Mouse (Mus musculus): ENCODE results near the gene Rgl3. TPM values are rescaled to one million over a fixed set of nuclear protein-coding genes. Genes with fewer than 3 reads are reported as not detected.

Gene Rgl3
- polyA plus RNA-seq, 1 experiment: 30.4 TPM

Other genes with a start within 250 kb of the Rgl3 start
- 1.6 and 2.7 TPM in 2 replicates for gene Spc24, start 229.1 kb downstream of the Rgl3 start, polyA plus RNA-seq (2012; rRNA removed)
- gene Kank2, start 190.7 kb downstream of the Rgl3 start, polyA plus RNA-seq (2012; rRNA removed): 29.5 and 33.5 TPM in 2 replicates
- 7.7 and 46.6 TPM in 2 replicates for gene Angptl8, start 153.9 kb downstream of the Rgl3 start, polyA plus RNA-seq (2012; rRNA removed)
- gene Dock6, start 136.8 kb downstream of the Rgl3 start, polyA plus RNA-seq (2012; rRNA removed): 76.2 and 76.8 TPM in 2 replicates
- gene Rab3d, start 71.3 kb downstream of the Rgl3 start, polyA plus RNA-seq (2012; rRNA removed): 99.0 and 149 TPM in 2 replicates
- 7.8 and 8.3 TPM in 2 replicates for gene Ccdc159, start 62.0 kb downstream of the Rgl3 start, polyA plus RNA-seq (2012; rRNA removed)
- gene Tmem205, start 61.9 kb downstream of the Rgl3 start, polyA plus RNA-seq (2012; rRNA removed): 174 and 269 TPM in 2 replicates
- gene Plppr2, start 52.4 kb downstream of the Rgl3 start, polyA plus RNA-seq (2012; rRNA removed): 9.2 and 9.8 TPM in 2 replicates
- gene Swsap1, start 33.7 kb downstream of the Rgl3 start, polyA plus RNA-seq (2012; rRNA removed): 6.9 and 10.4 TPM in 2 replicates
- gene Epor, start 25.9 kb downstream of the Rgl3 start, polyA plus RNA-seq (2012; rRNA removed): 5.7 and 6.4 TPM in 2 replicates
- 0.66 and 1.2 TPM in 2 replicates for gene Ccdc151, start 13.2 kb upstream of the Rgl3 start, polyA plus RNA-seq (2012; rRNA removed)
- 72.1 and 108 TPM in 2 replicates for gene Prkcsh, start 13.4 kb upstream of the Rgl3 start, polyA plus RNA-seq (2012; rRNA removed)
- gene Elavl3, start 62.6 kb upstream of the Rgl3 start, polyA plus RNA-seq (2012; rRNA removed): 0.05 and 0.20 TPM in 2 replicates
- not detected in 2 replicates for gene Gm49318, start 81.8 kb upstream of the Rgl3 start, polyA plus RNA-seq (2012; rRNA removed)
- gene Zfp653, start 81.9 kb upstream of the Rgl3 start, polyA plus RNA-seq (2012; rRNA removed): 12.7 and 15.7 TPM in 2 replicates
- 43.8 and 48.3 TPM in 2 replicates for gene Ecsit, start 96.0 kb upstream of the Rgl3 start, polyA plus RNA-seq (2012; rRNA removed)
- gene Cnn1, start 109.8 kb upstream of the Rgl3 start, polyA plus RNA-seq (2012; rRNA removed): 145 and 181 TPM in 2 replicates
- gene Elof1, start 127.7 kb upstream of the Rgl3 start, polyA plus RNA-seq (2012; rRNA removed): 145 and 171 TPM in 2 replicates
- 256 and 495 TPM in 2 replicates for gene Acp5, start 146.3 kb upstream of the Rgl3 start, polyA plus RNA-seq (2012; rRNA removed)
- 96.3 and 128 TPM in 2 replicates for gene Pigyl, start 167.4 kb upstream of the Rgl3 start, polyA plus RNA-seq (2012; rRNA removed)
- 0.93 and 1.0 TPM in 2 replicates for gene Zfp872, start 198.6 kb upstream of the Rgl3 start, polyA plus RNA-seq (2012; rRNA removed)
- gene Zfp809, start 236.3 kb upstream of the Rgl3 start, polyA plus RNA-seq (2012; rRNA removed): 21.1 TPM in 2 replicates

Measured in gonadal fat pad, adult 2 months (tissue).